Mouse (Mus musculus): ENCODE measurements around the gene March1.
A peak's percentile ranks its signal among the peaks of the same experiment; 100 is the strongest.
"Not testable (repeated sequence)": the region's sequence is repeated elsewhere in the genome, so short reads cannot be mapped to it uniquely, and the experiment has no call there.

March1 gene

GRCm38 (mm10) chr8:66323045-66323807 lies 705.5 kb downstream of the March1 start:
- DNase-seq = no peak

DNA sequence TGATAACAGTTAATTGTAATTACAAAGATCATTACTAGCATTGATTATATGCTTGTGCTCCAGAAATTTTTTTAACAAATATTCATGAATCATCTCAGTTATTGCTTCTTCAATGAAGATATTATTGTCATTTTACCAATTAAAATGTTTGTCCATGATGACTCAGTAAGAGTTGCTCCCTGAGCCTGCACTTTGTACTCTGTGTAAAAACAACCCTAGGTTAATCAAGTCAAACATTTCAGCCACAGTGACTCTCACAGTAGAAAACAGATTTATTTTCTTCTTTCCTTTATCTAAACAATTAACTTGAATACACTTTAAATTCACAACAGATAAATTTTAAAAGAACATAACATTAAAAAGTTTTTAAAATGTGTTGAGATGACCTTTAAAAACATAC lies 708.7 kb downstream of the March1 start:
- no peak for DNase-seq

DNA sequence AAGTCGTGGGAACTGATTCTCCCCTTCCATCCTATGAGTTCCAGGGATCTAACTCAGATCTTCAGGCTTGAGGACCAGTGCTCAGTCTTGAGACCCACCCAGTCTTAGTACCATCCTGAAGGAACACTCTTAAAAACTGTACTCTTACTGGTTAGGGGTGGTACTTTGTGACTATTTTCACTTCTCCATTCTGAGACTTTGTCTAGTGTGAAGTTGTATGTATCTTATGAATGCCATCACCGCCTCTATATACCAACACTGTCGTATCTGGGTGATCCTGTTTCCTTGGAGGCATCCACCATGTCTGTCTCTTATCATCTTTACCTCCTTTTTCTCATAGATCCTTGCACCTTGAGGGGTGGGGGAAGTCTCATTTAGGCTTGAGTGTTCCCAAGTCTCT lies 714.5 kb downstream of the March1 start:
- DNase-seq = no peak

DNA sequence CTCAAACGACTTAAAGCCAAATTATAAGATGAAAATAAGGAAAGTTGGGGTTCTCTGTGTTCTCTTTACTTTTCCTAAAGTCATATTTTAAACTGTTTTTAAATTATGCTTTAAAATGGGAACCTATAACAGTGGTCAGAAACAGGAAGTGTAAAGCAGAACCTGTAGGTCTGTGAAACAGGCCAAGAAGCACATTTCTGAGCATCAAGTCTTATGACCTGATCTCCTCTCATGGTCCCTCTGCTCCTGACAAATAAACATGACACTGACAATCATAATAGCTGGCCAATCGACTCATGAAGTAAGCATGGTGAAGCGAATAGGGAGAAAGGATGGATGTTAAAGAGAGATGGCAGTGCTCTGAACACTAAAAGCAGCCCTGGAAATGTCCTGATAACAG lies 716.6 kb downstream of the March1 start:
- no peak for DNase-seq

DNA sequence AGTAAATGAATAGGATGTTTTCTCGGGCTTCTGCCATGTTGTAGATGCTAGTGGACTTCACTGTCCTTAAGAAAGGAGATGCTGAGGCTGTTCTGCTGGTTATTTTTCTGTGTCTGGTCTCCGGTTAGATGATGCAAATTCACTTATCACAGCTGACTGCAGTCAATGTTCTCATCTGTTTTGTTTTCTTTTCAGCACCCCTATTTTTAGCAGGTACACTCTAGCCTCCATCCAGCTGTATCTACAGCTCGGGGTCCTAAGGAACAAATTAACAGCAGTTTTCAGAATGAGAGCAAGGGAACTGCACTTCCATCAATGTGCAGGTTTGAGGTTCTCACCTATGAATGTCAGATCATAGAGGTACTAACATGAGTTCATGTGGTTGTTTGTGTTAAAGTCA lies 721.9 kb downstream of the March1 start:
- DNase-seq = no peak

GRCm38 (mm10) chr8:66342928-66343327 lies 725.2 kb downstream of the March1 start:
- DNase-seq = no peak

DNA sequence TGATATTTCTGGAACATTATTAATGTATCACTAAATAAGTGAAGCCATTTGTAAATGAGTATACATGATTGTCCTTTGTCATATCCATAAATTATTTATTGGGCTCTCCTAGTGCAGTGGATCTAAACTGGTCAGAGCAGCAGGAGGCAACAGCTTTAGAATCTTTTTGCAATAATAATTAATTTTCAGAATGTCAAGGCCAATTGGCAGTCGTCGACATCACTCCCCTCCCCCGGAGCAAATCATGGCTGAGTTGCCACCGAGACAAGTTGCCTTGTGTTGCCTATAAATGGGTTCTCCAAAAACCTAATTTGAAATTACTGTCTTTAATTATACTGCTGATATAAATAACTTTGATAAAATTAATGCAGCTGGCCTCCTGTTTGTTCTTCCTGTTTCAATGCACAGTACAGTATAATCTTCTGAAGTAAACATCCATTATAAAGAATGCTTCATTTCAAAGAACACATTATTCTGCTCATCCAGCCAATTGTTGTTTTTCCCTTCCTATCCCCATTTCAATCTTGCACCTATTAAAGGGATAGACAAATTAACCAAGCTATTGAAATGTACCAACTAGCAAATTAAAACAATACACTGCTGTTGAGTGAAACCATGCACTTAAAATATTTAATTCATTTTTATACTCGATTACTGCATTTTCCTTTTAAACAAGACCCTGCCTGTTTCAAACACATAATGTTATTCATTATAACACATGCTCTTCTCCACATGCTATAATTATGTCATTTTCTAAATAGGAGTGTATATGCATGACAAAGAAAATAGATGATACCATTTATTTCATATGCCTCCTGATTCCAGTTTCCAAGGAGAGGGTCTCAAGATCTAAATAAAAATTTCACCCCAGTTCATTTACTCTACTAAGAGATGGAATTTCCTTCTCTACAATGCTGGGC lies 745.4 kb downstream of the March1 start:
- DNase-seq = no peak

- no peak for DNase-seq
These were observed 766.1 kb downstream of the March1 start for GRCm38 (mm10) chr8:66383694-66384373.

- no peak for DNase-seq
These were observed 768.3 kb downstream of the March1 start for GRCm38 (mm10) chr8:66386008-66386407.

DNA sequence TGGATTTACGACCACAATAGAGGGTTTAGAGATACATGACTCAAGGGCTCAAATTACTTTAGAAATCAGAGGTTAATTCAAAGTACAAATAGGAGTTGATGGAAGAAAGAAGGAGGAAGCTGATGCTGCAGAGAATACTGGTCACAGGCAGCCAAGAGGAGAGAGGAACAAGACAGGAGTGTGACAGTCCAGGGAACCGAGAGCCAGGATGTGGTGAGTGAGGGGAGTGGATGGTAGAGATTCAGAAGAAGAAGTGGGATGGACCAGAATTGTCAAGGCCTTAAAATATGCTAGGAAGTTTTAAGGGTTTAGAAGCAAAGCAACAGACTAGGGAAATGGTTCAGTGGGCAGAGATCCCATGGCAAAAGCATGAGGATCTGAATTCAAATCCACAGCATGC lies 771.0 kb downstream of the March1 start:
- DNase-seq = no peak

- DNase-seq = no peak
These were observed 773.9 kb downstream of the March1 start for GRCm38 (mm10) chr8:66391554-66391953.

DNA sequence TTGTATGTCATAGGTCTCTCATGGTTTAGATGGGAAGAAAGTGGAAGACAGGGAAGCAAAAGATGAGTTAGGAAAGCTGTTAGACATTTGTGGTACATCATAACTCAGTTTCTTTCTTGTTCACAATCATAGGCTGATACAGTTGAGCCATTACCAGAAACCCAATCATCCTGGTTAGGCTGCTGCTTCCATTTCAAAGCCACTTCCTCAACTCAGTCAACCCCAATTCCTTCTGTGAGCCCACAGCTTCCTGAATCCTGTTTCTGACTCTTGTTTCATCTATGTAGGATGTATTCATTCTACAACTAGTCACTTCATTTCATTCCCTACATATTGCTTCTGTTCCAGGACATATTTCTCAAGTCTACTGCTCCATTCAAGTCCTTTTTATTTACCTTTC lies 775.2 kb downstream of the March1 start:
- DNase-seq = no peak

- no peak for DNase-seq
These were observed 776.4 kb downstream of the March1 start for GRCm38 (mm10) chr8:66394148-66394547.

- DNase-seq = no peak
These were observed 780.1 kb downstream of the March1 start for GRCm38 (mm10) chr8:66397811-66398210.

DNA sequence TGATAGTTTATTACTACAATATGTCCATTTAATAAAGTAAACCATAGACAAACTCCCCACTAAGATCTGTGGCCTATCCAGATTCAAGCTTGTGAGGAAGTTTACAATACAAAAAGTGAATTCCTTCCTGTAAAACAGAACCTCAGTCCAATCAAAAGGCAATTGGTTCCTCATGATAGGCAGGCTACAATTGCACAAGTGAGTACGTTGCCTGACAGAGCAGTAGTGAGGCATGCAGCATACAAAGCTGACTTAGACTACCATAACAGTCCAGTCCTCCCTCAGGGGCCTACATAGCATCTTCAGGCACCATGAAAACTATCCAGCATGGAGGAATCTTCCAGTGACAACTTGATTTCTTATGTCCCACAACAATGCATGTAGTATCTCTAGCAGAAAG lies 782.4 kb downstream of the March1 start:
- DNase-seq = no peak

DNA sequence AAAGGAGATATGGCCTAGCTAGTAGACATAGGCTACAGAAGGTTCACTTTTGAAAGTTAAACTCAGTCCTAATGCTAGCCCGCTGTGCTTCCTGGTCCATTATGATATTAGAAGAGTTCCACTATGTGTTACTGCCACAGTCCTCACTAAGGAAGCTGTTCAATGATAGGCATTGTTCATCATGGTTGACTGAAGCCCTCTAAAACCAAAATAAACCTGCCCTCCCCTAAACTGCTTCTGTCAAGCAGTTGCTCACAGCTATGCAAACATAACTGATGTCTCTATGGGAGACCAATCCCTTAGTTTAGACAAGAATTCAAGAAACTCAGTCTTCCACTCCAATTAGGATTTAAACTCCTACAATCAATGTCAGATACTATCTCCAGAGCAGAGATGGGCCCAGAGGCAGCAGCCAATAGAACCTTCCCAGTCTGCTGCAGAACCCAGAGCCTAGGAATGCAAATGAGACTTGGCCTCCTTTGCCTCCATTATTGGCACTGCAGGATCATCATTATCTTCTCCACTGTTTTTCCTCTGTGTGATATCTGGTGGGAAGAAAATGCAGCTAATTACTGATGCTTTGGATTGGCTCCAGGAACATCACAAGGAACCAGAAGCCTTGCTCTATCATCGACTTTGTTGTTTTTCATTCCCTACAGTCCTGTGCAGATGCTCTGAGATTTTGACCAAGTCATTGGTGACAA lies 787.2 kb downstream of the March1 start:
- peak; percentile 1 for DNase-seq

DNA sequence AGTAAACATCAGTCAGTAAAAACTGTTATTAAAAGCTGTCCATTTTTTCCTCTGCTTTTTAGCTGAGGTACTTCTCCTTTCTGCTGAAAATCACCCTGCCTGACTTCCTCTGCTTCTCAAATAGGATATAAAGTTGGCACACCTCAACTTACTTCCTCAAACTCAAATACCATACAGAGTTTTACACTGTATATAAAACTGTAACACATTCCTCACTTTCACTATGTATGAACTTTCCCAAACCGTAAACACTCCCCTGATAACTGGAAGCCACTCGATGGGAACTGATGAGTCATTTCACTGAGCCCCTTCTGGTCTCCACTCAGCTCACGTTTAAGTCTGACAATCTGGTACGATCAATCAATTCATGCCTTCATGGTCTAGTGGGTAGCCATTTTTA lies 788.1 kb downstream of the March1 start:
- not testable (repeated sequence) for DNase-seq

DNA sequence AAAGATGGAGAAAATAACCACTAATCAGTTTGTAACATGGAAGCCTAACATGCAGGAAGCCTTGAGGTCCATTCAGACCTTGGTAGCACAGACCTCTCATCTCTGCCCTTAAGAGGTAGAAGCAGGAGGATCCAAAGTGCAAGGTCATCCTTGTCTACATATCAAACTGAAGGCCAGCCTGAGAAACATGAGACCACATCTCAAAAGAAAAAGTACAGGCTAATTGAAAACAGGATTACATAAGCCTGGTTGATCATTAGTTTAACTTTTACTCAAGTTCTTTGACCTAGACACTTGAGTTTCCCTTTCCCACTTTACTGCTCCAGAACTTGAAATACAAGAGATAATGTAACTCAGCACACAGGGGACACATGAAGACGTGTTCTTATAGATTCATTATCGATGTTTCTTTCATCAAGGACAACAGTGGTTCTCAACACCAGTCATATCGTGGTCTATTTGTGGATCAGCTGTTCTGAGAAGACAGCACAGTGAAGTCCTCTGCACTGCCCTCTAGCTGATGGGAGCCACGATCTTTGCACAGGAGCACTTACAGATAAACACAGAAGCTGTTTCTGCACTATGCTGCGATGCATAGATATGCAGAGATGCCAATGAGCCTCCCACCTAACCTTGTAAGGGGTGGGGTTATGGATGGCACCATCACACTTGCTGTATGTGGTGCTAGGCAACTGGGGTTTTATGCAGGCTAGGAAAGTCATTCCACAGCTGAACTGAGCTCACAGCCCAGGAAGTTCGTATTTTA lies 789.1 kb downstream of the March1 start:
- DNase-seq = no peak

- no peak for DNase-seq
These were observed 792.4 kb downstream of the March1 start for GRCm38 (mm10) chr8:66410080-66410615.

DNA sequence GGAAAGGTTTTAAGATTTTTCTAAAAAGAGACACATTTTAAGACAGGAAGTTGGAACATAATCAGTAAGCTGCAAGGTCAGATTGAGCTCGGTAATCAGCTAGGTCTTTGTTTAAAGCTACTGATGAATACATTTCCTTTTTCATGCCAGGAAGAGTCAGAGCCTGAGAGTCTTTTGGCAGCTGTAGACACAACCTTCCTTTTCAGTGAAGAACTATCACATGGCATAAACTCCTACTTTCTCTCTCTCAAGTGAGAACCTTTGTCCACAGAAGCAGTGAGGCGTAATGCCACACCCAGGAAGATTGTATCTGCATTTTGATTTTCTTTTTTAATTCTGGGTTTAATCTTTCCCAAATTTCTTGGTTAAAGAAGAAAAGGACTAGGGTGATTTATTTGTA lies 795.4 kb downstream of the March1 start:
- DNase-seq = no peak

DNA sequence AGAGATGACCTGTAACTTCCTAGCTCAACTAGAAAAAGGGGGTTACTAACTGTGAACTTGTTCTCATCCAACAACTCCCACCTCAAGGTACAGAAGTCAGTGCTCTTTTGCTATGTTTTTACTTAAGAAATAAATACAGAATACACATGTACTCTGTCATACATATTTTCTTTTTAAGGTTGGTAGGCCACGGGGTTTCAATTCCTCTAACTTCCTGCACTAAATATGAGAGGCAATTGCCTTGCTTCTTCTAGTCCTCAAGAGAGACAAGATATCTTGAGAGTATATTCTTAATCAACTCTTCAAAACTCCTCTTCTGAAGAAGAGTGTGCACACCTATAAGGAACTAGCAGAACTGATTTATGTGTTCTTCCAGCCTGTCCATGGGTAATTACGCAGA lies 797.5 kb downstream of the March1 start:
- no peak for DNase-seq

DNA sequence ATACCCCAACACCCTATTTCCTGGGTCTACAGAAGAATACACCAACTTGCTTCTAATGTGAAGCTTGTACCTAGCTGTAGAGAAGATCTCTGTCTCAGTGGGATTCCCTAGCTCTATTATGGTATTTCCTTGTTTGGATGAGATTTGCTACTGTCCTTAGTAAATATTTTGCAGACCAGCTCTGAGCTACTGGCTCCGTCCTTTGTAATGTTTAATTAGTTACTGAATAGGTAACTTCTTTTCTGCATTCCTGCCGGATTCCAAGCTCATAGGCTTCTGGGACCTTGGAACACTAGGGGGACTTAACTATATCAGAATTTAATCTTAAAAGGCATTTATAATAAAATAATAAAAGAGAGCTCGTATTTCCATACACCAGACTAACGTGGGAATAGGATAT lies 799.9 kb downstream of the March1 start:
- DNase-seq = not testable (repeated sequence)
